Comparison of ENCODE assay signal across 17 mouse cellular contexts in the genomic region with DNA sequence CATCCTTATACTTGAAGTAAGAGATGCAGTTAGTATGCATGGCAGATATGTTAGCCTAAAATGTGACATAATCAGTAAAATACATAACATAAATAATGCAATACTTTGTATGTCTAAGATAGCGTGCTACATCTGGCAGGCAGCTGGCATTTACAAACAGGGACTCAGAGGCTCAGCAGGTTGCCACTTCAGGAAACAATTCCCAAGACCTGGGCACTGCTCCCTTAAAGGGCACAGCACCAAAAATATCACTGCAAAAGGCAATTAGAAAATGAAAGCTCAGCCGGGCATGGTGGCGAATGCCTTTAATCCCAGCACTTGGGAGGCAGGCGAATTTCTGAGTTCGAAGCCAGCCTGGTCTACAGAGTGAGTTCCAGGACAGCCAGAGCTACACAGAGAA.
"Had no signal": no experiment of that assay in that cellular context is flagged by ENCODE, and none has a peak within 500 bp of the region (broad histone marks: within the 10 kb centered on the region; RNA-seq: fewer than 3 reads in every experiment).

No protein-coding gene starts in this region.

- H3K4me1 ChIP-seq: limb, embryonic 12.5 days; midbrain, embryonic 13.5 days; stomach, embryonic 15.5 days had no signal

- DNase-seq: kidney, adult 18-20 months; kidney, adult 9 months; kidney, postnatal 14 days; kidney, postnatal 4 days; left cerebral cortex, postnatal 4 days; liver, postnatal 0 days; right cerebral cortex, postnatal 25 days; spleen, adult 18-20 months; thymus, adult 18-20 months; thymus, postnatal 36 days had no signal

- ATAC-seq: liver, postnatal 0 days had no signal

- H3K4me3 ChIP-seq: limb, embryonic 12.5 days; limb, embryonic 15.5 days; midbrain, embryonic 13.5 days; stomach, embryonic 15.5 days had no signal

- H3K4me2 ChIP-seq: limb, embryonic 12.5 days; limb, embryonic 15.5 days; liver, embryonic 11.5 days; midbrain, embryonic 13.5 days; stomach, embryonic 15.5 days had no signal

- H3K9me3 ChIP-seq: limb, embryonic 12.5 days; limb, embryonic 15.5 days; midbrain, embryonic 13.5 days; stomach, embryonic 15.5 days had no signal

- H3K27me3 ChIP-seq: limb, embryonic 12.5 days; limb, embryonic 15.5 days; stomach, embryonic 15.5 days had no signal

- H3K27ac ChIP-seq: limb, embryonic 12.5 days; limb, embryonic 15.5 days; liver, embryonic 14.5 days; macrophage; midbrain, embryonic 13.5 days; stomach, embryonic 15.5 days had no signal

- H3K9ac ChIP-seq: limb, embryonic 12.5 days; limb, embryonic 15.5 days; liver, embryonic 14.5 days; liver, postnatal 0 days; midbrain, embryonic 13.5 days; stomach, embryonic 15.5 days had no signal

- H3K36me3 ChIP-seq: limb, embryonic 12.5 days; limb, embryonic 15.5 days; midbrain, embryonic 13.5 days; stomach, embryonic 15.5 days had no signal
